Mouse (Mus musculus): ENCODE measurements around the gene Anapc13. TPM values are rescaled to one million over a fixed set of nuclear protein-coding genes. Genes with fewer than 3 reads are reported as not detected.

Anapc13 gene
- total RNA-seq, 4 experiments from 2014 or later: 286 to 364 (median 329) TPM

DNA sequence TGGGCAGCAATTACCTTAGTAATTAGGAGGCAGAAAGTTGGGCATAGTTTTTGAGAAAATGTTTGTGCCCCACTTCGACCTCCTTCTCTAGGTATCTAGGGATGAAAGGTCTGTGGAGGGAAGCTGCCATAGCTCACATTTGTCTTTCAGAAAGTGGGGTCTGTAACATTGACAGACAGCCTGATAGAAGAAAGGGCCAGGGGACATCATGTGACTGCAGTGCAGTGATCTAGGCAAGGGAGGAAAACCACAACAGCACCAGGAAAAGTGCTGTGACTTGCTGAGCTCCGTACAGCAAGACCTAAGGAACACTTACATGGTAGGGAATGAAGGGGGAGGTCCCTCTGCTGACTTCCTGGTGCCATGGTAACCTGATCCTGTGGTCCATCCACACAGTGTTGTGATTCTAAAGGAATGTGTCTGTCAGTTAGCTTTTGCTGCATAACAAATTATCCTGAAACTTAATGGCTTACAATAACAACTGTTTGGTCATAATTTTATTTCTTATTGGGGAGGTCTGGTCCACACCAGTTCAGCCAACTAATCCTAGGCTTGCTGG lies 5.6 kb downstream of the Anapc13 start:
- DNase-seq: no peak

GRCm38 (mm10) chr9:102632173-102632572 lies 6.1 kb downstream of the Anapc13 start:
- DNase-seq: no peak

- DNase-seq: no peak
These were observed 6.9 kb downstream of the Anapc13 start for GRCm38 (mm10) chr9:102632923-102633537.

DNA sequence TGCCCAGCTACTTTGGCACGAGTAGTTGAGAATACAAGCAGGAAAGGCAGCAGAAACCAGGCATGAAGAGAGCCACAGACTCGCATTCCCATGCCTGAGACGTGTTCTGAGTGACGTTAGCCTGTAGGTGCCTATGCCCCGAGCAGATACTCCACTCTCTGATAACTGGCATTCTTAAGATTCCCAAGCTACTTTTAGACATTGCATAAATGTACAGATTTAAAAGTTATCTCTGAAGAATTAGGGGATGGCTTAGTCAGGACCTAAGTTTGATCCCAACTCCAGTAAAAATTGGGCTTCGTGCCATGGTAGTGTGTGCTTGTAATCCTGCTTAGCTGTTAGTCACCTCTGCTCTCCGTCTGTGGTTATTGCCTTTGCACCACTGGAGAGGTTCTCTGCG lies 8.4 kb downstream of the Anapc13 start:
- no peak for DNase-seq

GRCm38 (mm10) chr9:102636553-102636952 lies 10.5 kb downstream of the Anapc13 start:
- DNase-seq: peak; percentile 42

GRCm38 (mm10) chr9:102637115-102637514 lies 11.0 kb downstream of the Anapc13 start:
- no peak for DNase-seq

- no peak for DNase-seq
These were observed 12.9 kb downstream of the Anapc13 start for GRCm38 (mm10) chr9:102638963-102639362.

- DNase-seq: no peak
These were observed 13.4 kb downstream of the Anapc13 start for GRCm38 (mm10) chr9:102639510-102639909.

- DNase-seq: no peak
These were observed 15.4 kb downstream of the Anapc13 start for GRCm38 (mm10) chr9:102641531-102641930.

DNA sequence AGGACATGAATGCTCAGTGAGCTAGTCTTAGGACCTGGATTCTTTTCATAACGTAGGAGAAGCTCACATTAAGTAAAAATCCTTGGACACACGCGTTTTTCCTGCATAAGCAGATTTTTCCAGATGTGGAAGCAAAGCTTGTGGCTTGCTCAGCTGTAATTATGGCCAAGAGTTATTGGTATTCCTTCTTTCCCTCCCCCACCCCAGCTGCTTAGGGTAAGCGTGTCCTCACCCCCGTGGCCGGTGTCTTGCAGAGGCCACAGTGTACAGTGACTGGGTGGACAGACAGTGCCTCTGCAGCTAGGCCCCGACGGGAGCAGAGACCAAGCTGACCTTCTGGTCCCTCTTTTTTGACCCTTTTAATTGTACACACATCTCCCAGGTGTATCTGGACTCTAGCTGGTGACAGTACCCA lies 17.0 kb downstream of the Anapc13 start:
- DNase-seq: no peak

- DNase-seq: peak; percentile 58
These were observed 17.5 kb downstream of the Anapc13 start for GRCm38 (mm10) chr9:102643486-102644101.

- no peak for DNase-seq
These were observed 19.1 kb downstream of the Anapc13 start for GRCm38 (mm10) chr9:102645119-102645695.

DNA sequence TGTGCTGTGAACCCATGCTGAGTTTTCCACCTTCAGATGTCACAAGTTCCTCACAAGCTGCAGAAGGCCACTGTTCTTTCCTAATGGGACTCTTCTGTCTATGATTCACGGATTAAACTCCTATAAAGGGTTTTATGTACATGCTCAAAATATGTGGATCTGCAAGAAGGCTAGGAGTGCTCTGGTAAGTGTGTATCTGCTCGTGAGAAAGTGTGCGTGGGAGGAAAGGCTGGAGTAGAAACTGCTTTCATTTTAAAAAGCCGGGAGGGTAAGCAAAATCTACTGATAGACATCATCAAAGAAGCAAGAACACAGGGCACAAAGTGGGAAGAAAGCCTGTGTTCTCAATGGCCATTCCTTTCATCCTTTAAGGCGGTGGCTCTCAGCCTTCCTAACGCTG lies 20.9 kb downstream of the Anapc13 start:
- no peak for DNase-seq

DNA sequence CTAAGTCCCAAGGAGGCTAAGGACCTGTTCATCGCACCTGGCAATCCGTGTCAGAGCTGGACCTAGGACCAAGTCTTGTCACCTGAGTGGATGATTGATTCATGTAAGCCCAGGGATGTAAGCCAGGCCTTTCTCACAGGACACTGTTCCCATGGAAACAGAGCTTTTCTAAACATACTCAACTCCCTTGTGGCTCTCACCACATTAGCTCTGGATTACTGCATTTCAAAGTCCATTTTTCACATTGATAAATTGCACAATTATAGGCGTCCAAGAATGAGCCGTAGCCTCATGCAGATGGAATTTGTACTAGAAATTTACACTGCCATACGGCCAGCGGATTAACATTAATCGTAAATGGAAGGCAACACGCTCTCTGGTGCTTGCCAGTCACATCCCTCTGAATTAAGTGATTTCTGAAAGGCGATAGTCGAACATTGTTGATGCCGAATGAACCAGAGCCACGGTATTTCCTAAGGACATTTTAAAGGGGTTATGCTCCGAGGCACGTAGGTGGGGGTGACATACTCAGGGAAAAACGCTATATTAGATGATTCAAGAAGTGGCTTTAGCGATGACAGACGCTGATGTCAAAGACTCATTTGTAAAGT lies 23.9 kb downstream of the Anapc13 start:
- no peak for DNase-seq

GRCm38 (mm10) chr9:102650637-102651036 lies 24.5 kb downstream of the Anapc13 start:
- no peak for DNase-seq

DNA sequence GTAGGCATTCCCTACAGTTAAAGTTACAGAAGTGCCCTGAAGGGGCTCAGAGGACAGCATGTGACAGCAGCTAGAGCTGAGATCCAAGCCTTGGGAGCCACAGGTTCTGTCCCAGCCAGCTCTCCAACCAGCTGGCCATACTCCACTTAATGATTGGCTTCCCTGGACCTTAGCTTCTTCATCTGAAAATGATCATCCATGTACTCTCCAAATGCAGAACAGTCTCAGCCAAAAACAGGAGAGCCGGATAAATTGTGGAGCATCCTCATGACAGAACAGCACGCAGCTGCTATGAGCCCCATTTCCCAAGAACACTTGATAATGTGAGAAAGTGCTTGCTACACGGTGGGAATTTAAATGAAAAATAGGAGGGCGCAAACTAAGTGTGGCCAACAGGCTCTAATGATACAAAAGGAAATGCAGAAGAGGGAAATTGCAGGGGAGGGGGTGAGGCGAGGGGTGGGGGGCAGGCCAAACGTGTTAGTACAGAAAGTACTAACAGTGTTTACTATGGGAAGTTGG lies 25.2 kb downstream of the Anapc13 start:
- DNase-seq: no peak

DNA sequence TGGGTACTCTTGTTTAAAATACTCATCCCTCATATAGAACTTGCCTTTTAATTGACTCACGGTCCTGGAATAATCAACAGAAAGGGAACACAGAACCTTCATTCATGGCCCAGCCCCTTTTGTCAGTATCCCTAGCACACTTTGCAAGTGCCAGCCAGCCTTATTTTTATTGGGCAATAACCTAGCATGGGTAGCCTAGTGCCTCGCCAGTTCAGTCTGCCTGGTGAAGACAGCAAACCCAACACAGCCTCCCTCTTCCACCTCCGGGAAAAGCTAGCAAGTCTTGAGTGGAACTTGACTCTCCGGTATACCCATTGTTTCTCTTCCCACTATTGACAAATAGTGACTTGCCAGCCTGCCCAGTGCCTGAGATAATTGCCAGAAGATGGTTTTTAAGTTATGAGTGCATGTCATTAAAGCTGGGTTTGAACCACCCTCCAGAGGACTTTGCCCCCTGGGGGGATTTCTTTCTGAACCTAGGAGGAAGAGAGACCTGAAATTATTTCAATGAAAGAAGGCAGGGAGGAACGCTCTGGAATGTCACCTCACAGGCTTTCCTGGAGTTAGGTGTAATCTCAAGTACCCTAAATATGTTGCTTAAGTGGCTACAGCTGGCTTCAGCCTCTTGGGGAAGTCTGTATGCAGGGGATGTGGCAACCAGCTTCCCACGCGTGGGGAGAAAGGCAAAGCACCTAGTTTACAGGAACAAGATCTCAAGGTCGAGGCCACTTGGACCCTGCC lies 30.4 kb downstream of the Anapc13 start:
- DNase-seq: no peak

DNA sequence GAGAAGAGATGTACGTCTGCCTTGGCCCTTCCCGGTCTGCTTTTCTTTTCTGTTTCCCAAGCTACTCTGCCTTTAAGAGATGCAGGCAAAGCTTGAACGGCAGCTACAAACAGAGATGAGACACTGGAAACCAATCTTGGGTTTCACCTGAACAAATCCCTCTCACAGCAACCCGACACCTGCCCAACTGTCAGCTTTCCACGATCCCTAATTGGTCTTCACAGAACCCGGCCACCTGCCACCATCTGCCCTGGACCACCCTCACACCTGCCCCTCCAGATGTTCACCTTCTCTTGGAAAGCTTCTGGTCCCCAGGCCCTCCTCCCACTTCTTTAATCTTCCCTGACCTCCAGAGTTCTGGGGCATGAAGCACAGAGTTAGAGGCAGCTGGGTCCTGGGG lies 42.0 kb downstream of the Anapc13 start:
- no peak for DNase-seq

DNA sequence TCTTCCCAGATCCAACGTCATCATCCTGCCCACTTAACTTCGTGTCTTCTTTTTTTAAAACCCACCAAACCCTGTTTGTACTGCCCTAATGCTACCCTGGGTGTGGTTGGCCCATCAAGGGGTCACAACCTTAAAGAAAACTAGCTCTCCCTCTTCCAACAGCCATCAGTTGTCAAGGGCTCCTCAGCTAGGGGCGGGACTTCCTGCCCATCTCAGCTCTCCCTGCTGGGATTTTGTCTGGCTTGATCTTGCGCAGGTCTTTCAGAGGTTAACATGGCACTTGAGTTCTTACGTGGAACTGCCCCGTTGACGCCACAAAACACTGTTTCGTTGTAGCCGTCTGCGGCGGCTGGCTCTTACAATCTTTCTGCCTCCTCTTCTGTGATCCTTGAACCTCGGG lies 42.8 kb downstream of the Anapc13 start:
- no peak for DNase-seq

DNA sequence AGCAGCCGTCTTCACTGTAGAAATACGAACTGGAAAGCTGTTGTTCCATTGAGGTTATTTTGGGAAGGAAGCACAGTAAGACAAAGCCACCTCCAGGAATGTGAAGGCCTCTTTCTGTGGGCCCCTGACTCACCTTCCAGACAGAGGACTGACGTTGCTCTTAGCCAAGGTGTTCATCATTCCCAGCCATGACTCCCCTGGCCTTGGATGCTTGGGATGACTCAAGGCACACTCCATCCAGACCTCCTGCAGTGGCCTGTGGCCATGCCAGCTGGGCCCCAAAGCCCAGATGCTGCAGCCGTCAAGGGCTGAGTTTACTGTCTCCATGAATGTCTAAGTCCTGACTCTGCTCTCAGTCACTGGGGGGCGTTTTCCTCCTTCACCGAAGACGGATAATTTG lies 47.3 kb downstream of the Anapc13 start:
- DNase-seq: peak; percentile 49

DNA sequence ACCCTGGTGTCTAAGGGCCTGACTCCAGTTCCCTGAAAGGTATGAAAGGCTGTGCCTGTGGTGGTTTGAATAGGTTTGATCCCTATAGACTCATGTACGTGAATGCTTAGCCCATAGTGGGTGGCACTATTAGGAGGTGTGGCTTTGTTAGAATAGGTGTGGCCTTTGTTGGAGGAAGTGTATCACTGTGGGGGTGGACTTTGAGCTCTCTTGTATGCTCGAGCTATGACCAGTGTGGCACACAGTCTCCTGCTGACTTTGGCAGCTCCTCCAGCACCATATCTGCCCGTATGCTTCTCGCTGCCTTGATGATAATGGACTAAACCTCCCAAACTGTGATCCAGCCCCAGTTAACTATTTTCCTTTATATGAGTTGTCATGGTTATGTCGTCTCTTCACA lies 49.8 kb downstream of the Anapc13 start:
- DNase-seq: no peak

DNA sequence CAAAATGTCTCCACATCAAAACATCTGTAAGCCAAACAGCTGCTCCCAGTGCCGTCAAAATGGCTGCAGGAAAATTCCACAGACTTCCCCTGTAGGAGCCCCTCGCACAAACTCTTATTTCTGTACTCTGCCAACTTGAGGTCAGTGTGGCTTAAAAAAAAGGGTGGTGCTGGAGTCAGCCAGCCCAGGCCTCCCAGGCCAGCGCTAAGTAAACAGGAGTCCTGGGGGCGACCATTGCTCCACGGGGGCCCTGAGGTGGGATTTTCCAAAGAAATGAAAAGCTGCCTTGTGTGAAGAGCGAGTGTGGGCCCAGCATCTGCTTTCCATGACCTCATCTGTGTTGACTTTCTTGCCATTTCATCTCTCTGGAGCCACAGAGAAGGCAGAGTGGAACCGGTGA lies 55.4 kb downstream of the Anapc13 start:
- no peak for DNase-seq
